Mouse (Mus musculus): ENCODE results near the gene Mfap5.

- TF ChIP-seq CTCF (conservative IDR thresholded peaks at IDR 0.05; ENCODE audit: low read length) (no peak), POU5F1 (IDR thresholded peaks at IDR 0.05; ENCODE audit: borderline replicate concordance, low read length) (no peak), NANOG (IDR thresholded peaks at IDR 0.05; ENCODE audit: borderline replicate concordance, low read length) (no peak)
Measured at GRCm38 (mm10) chr6:122491557-122491956, 14.1 kb upstream of the Mfap5 start.
